Mouse (Mus musculus): ENCODE results near the gene Ctcfl. TPM values are rescaled to one million over a fixed set of nuclear protein-coding genes. Genes with fewer than 3 reads are reported as not detected.

Gene Ctcfl
- total RNA-seq, 2 experiments from 2014 or later = 0.24 to 0.33 TPM

- DNase-seq = no peak
Measured at GRCm38 (mm10) chr2:173083106-173083505, 36.2 kb downstream of the Ctcfl start.

- DNase-seq = no peak
Measured at GRCm38 (mm10) chr2:173082706-173083105, 36.6 kb downstream of the Ctcfl start.

GRCm38 (mm10) chr2:173080785-173081241 lies 38.5 kb downstream of the Ctcfl start:
- DNase-seq = peak; percentile 88

GRCm38 (mm10) chr2:173079766-173080549 lies 39.4 kb downstream of the Ctcfl start:
- no peak for DNase-seq

- no peak for DNase-seq
Measured at GRCm38 (mm10) chr2:173076921-173077320, 42.4 kb downstream of the Ctcfl start.

GRCm38 (mm10) chr2:173073666-173074065 lies 45.7 kb downstream of the Ctcfl start:
- DNase-seq = no peak

- DNase-seq = no peak
Measured at GRCm38 (mm10) chr2:173072948-173073347, 46.4 kb downstream of the Ctcfl start.

- DNase-seq = peak; percentile 0
Measured at GRCm38 (mm10) chr2:173064864-173065263, 54.5 kb downstream of the Ctcfl start.

- DNase-seq = peak; percentile 4
Measured at GRCm38 (mm10) chr2:173063219-173063618, 56.1 kb downstream of the Ctcfl start.

- peak; percentile 5 for DNase-seq
Measured at GRCm38 (mm10) chr2:173061443-173062351, 57.6 kb downstream of the Ctcfl start.

GRCm38 (mm10) chr2:173060450-173060849 lies 58.9 kb downstream of the Ctcfl start:
- DNase-seq = no peak

- DNase-seq = peak; percentile 1
Measured at GRCm38 (mm10) chr2:173058263-173058662, 61.1 kb downstream of the Ctcfl start.

GRCm38 (mm10) chr2:173057623-173058022 lies 61.7 kb downstream of the Ctcfl start:
- DNase-seq = peak; percentile 1

GRCm38 (mm10) chr2:173056882-173057315 lies 62.4 kb downstream of the Ctcfl start:
- DNase-seq = peak; percentile 1

- DNase-seq = peak; percentile 1
Measured at GRCm38 (mm10) chr2:173056303-173056881, 62.9 kb downstream of the Ctcfl start.

GRCm38 (mm10) chr2:173053846-173054245 lies 65.5 kb downstream of the Ctcfl start:
- DNase-seq = peak; percentile 1

GRCm38 (mm10) chr2:173052881-173053280 lies 66.4 kb downstream of the Ctcfl start:
- DNase-seq = peak; percentile 1

GRCm38 (mm10) chr2:173050604-173051382 lies 68.5 kb downstream of the Ctcfl start:
- DNase-seq = peak; percentile 3

- peak; percentile 47 for DNase-seq
Measured at GRCm38 (mm10) chr2:173049817-173050216, 69.5 kb downstream of the Ctcfl start.

- DNase-seq = peak; percentile 3
Measured at GRCm38 (mm10) chr2:173049231-173049630, 70.1 kb downstream of the Ctcfl start.

- DNase-seq = peak; percentile 2
Measured at GRCm38 (mm10) chr2:173048041-173048745, 71.1 kb downstream of the Ctcfl start.
